Mouse (Mus musculus) embryonic fibroblast, embryonic 13.5 days (primary cell): ENCODE measurements at regions not wholly inside any gene's neighbourhood (a gene's known extent, or its start where the extent isn't known, plus 50 kb on each side); places are given as distances from the start of the nearest gene placed in this dataset.

Source experiments
- CTCF ChIP-seq: IDR thresholded peaks from 2 replicates; pipeline ENCODE4 v1.5.1; 2011; ENCODE audit warnings: mild to moderate bottlenecking, control low read depth, low read length, moderate library complexity, borderline replicate concordance; ENCODE audit not compliant: insufficient read depth
- POLR2A ChIP-seq: IDR thresholded peaks from 2 replicates; pipeline ENCODE4 v1.6.1; 2011; ENCODE audit warnings: low read depth, mild to moderate bottlenecking, control low read depth, low read length, moderate library complexity

GRCm38 (mm10) chr4:152865894-152866293, 388.2 kb upstream of the Kcnab2 start:
- TF ChIP-seq CTCF (no peak), POLR2A (no peak)
